Mouse (Mus musculus) mammary gland, adult 2 months (tissue): ENCODE data around the gene Gm10330. TPM values are rescaled to one million over a fixed set of nuclear protein-coding genes. Genes with fewer than 3 reads are reported as not detected.

ENCODE experiments used
- polyA plus RNA-seq: library from polyadenylated mRNA; depleted of rRNA; stranded (reverse); fragments of >200 nt; gene quantifications from 2 replicates; pipeline ENCODE4 v1.2.3, GENCODE M21; 2012; ENCODE audit warnings: low replicate concordance; rRNA removed

Gene Gm10330
- polyA plus RNA-seq = not detected in 2 replicates

GRCm38 (mm10) chr12:23780165-23780564 is at the start of gene Gm10330:
Gene Gm10330 (minus strand): TSS chr12:23780265.

